Comparison of ENCODE assay signal across 8 mouse cellular contexts in the genomic region with DNA sequence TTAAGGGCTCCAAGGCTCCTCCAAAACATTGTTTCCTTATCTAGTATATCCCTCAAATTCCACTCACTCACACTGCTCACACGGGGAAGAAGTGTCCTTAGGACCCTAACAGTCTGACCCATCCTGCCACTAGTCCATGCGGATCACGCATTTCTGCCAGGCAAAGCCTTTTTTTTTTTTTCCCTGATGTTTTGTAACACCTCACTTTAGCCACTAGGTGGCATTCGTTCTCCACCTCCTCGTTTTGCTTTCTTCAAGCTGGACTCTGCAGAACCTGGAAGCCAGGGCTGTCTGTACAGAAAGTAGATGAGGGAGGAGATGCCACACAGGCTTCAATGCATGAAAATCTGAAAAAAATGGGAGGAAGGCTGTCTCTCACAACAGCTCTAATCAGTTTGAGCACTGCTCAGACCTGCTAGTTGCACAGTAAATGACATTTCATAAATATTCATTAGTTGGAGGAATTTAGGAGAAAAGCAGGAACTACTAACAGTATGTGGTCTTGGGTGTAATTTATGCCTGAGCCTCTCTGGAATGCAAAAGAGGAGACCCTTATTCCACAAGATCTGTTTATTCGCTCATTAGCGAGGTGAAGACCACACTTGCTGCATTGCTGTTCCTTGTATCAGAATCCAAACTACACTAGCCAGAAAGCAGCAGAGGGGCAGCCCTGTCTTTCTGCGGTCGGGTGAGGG. TPM values are rescaled to one million over a fixed set of nuclear protein-coding genes. Genes with fewer than 3 reads are reported as not detected.
A peak's percentile ranks its signal among the peaks of the same experiment; 100 is the strongest.
DNase-seq lines count a peak whose midpoint lies in the region; ATAC-seq and TF ChIP-seq lines count a peak whose summit lies in the region.

No protein-coding gene starts in this region.

- WGBS in forebrain, embryonic 11.5 days = 12% methylated on average over 9 of the region's 9 CpGs
- 13% methylated on average over 9 of the region's 9 CpGs for WGBS in midbrain, embryonic 15.5 days

- peak; percentile 91 for ATAC-seq in forebrain, embryonic 11.5 days (replicated peaks; ENCODE audit: low FRiP score)
- peak; percentile 95 for ATAC-seq in midbrain, embryonic 15.5 days (replicated peaks)

- H3K27me3 ChIP-seq in forebrain, embryonic 11.5 days (ENCODE audit: control insufficient read depth, insufficient read depth, low read length) = no peaks in the 10 kb centered on the region
- no peaks in the 10 kb centered on the region for H3K27me3 ChIP-seq in midbrain, embryonic 15.5 days (replicated peaks)

- H3K9ac ChIP-seq in forebrain, embryonic 11.5 days (ENCODE audit: low read length) = no peak overlapping the region
- no peak overlapping the region for H3K9ac ChIP-seq in midbrain, embryonic 15.5 days

- H3K27ac ChIP-seq in forebrain, embryonic 11.5 days (ENCODE audit: low read depth, low read length) = no peak overlapping the region
- no peak overlapping the region for H3K27ac ChIP-seq in left cerebral cortex, adult 2 months
- peak overlapping the region; percentile 55; the same call in 1 of the 2 replicates for H3K27ac ChIP-seq in midbrain, embryonic 15.5 days

- H3K9me3 ChIP-seq in forebrain, embryonic 11.5 days (ENCODE audit: control insufficient read depth, low read length) = no peaks in the 10 kb centered on the region
- no peaks in the 10 kb centered on the region for H3K9me3 ChIP-seq in midbrain, embryonic 15.5 days

- DNase-seq in urinary bladder, postnatal 36 days (ENCODE audit: low spot score in 2 of 2) = peak; percentile 16
- no peak for DNase-seq in urinary bladder, adult 2 months (ENCODE audit: low spot score)
- peak; percentile 42 for DNase-seq in c-Kit-positive CD71-negative TER-119-negative erythroid progenitor cells, embryonic 14.5 days (ENCODE audit: low read depth)
- DNase-seq in forebrain, embryonic 11.5 days (ENCODE audit: low spot score) = peak; percentile 63
- peak; percentile 58 for DNase-seq in induced T-regulatory cell, adult 2 months (ENCODE audit: low read depth)
- DNase-seq in left cerebral cortex, adult 2 months (ENCODE audit: extremely low spot score in 1 of 2, low spot score in 2 of 2) = peak; percentile 46 to 52
- DNase-seq in thymus, postnatal 14 days = peak; percentile 11

- H3K4me2 ChIP-seq in forebrain, embryonic 11.5 days (ENCODE audit: low read depth, low read length, severe bottlenecking) = no peak overlapping the region
- no peak overlapping the region for H3K4me2 ChIP-seq in midbrain, embryonic 15.5 days

- intact Hi-C loops in left cerebral cortex, adult 2 months (cut with DNase I) = loop anchor here (1.0 to 5.0 kb wide), 3 partner anchors 156 to 989 kb away; a partner anchor contains a TSS

- H3K4me1 ChIP-seq in forebrain, embryonic 11.5 days (replicated peaks; ENCODE audit: control insufficient read depth, insufficient read depth, low read length) = no peaks in the 10 kb centered on the region; the same call in 1 of the 2 replicates
- peaks cover 7% of the 10 kb centered on the region for H3K4me1 ChIP-seq in midbrain, embryonic 15.5 days

- H3K36me3 ChIP-seq in forebrain, embryonic 11.5 days (ENCODE audit: control insufficient read depth, insufficient read depth, low read length) = no peaks in the 10 kb centered on the region
- no peaks in the 10 kb centered on the region for H3K36me3 ChIP-seq in midbrain, embryonic 15.5 days (replicated peaks)

- TF ChIP-seq CTCF in left cerebral cortex, adult 2 months (IDR thresholded peaks at IDR 0.05) = peak; percentile 88

- H3K4me3 ChIP-seq in forebrain, embryonic 11.5 days (ENCODE audit: low read depth, low read length) = no peak overlapping the region
- H3K4me3 ChIP-seq in left cerebral cortex, adult 2 months = no peak overlapping the region
- H3K4me3 ChIP-seq in midbrain, embryonic 15.5 days = no peak overlapping the region

RNA-seq across cellular contexts. Expression of a gene that starts 6.9 kb away (rescaled TPM):
- polyA plus RNA-seq in urinary bladder, adult 2 months (2012; rRNA removed) = not detected in 2 replicates
- not detected in 2 replicates for polyA plus RNA-seq in forebrain, embryonic 11.5 days (2014; fragmentation: Nextera tagmentation; extraction: Ambion mirVana)
- total RNA-seq in left cerebral cortex, adult 2 months (2021) = under 1 TPM; 0.54 to 0.77 TPM
- polyA plus RNA-seq in midbrain, embryonic 15.5 days (2015; fragmentation: Nextera tagmentation; extraction: Ambion mirVana) = 0.64 and 0.74 TPM in 2 replicates

RNA-seq across cellular contexts. Expression of a gene that starts 56.9 kb away (rescaled TPM):
- polyA plus RNA-seq in urinary bladder, adult 2 months (2012; rRNA removed) = 34.5 and 35.2 TPM in 2 replicates
- polyA plus RNA-seq in forebrain, embryonic 11.5 days (2014; fragmentation: Nextera tagmentation; extraction: Ambion mirVana) = 71.7 and 76.9 TPM in 2 replicates
- 10 to 100 TPM; 75.1 to 76.9 TPM for total RNA-seq in left cerebral cortex, adult 2 months (2021)
- 53.3 and 57.4 TPM in 2 replicates for polyA plus RNA-seq in midbrain, embryonic 15.5 days (2015; fragmentation: Nextera tagmentation; extraction: Ambion mirVana)
